In the genomic region with DNA sequence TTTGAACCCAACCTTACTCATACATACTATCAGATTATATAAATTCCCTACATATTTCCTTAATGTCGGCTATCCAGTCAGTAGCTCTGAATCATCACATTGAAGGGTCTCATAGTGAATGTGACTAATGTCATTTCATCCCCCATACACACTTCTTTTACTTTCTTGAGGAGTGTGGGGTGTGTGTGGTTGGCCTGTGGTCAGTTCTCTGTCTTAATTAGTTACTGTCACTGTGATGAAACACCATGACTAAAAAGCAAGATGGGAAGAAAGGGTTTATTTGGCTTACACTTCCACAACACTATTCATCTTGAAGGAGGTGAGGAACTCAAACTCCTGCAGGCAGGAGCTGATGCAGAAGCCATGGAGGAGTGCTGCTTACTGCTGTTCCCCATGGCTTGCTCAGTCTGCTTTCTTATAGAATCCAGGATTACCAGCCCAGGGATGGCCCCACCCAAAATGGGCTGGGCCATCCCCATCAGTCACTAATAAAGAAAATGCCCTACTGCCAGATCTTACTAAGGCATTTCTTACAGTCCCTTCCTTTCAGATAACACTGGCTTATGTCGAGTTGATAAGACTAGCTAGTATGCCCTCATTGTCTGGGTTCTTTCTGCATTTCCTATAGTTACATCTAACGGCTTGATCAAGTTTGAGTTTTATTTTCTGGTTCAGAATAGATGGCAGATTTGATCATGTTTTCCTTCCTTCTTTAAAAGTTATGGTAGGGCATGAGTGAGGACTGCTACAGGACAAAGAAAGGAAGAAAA, we compare ENCODE assay signal across 14 mouse cellular contexts. TPM values are rescaled to one million over a fixed set of nuclear protein-coding genes. Genes with fewer than 3 reads are reported as not detected.
A peak's percentile ranks its signal among the peaks of the same experiment; 100 is the strongest.
DNase-seq lines count a peak whose midpoint lies in the region; ATAC-seq and TF ChIP-seq lines count a peak whose summit lies in the region.
"Had no signal": no experiment of that assay in that cellular context is flagged by ENCODE, and none has a peak within 500 bp of the region (broad histone marks: within the 10 kb centered on the region; RNA-seq: fewer than 3 reads in every experiment).

No protein-coding gene starts in this region.

- H3K27ac ChIP-seq in heart, embryonic 13.5 days (replicated peaks) = peak overlapping the region; percentile 88
- peak overlapping the region; percentile 59 for H3K27ac ChIP-seq in MEL (ENCODE audit: control insufficient read depth, low read depth, low read length)
- peak overlapping the region; percentile 43 for H3K27ac ChIP-seq in liver, embryonic 12.5 days
- no peak overlapping the region for H3K27ac ChIP-seq in midbrain, embryonic 16.5 days (ENCODE audit: low read length)
- H3K27ac ChIP-seq: embryonic facial prominence, embryonic 12.5 days; kidney, embryonic 15.5 days; neural tube, embryonic 12.5 days; stomach, postnatal 0 days had no signal

- H3K9ac ChIP-seq in heart, embryonic 13.5 days = peak overlapping the region; percentile 61
- peak overlapping the region; percentile 15; the same call in 1 of the 2 replicates for H3K9ac ChIP-seq in MEL (ENCODE audit: control insufficient read depth, low read depth, low read length, poor library complexity, severe bottlenecking)
- no peak overlapping the region for H3K9ac ChIP-seq in liver, embryonic 12.5 days
- H3K9ac ChIP-seq in midbrain, embryonic 16.5 days (ENCODE audit: low read depth, low read length) = no peak overlapping the region
- H3K9ac ChIP-seq: embryonic facial prominence, embryonic 12.5 days; kidney, embryonic 15.5 days; neural tube, embryonic 12.5 days had no signal

- H3K27me3 ChIP-seq in heart, embryonic 13.5 days (replicated peaks) = no peaks in the 10 kb centered on the region
- H3K27me3 ChIP-seq in MEL (ENCODE audit: control insufficient read depth in 1 of 2, insufficient read depth in 2 of 2, low read length in 2 of 2) = no peaks in the 10 kb centered on the region
- no peaks in the 10 kb centered on the region for H3K27me3 ChIP-seq in liver, embryonic 12.5 days (replicated peaks)
- no peaks in the 10 kb centered on the region for H3K27me3 ChIP-seq in midbrain, embryonic 16.5 days (ENCODE audit: control insufficient read depth, insufficient read depth, low read depth, low read length)
- H3K27me3 ChIP-seq: embryonic facial prominence, embryonic 12.5 days; kidney, embryonic 15.5 days; neural tube, embryonic 12.5 days had no signal

- peak; percentile 78 to 79 for TF ChIP-seq EP300 in MEL (IDR thresholded peaks at IDR 0.05; ENCODE audit: low read depth in 1 of 2, low read length in 2 of 2)

- DNase-seq in heart, adult 18-20 months = no peak
- peak; percentile 57 for DNase-seq in 3T3-L1 (ENCODE audit: low read depth, low spot score)
- DNase-seq in MEL (ENCODE audit: low read depth, low spot score) = peak; percentile 63
- DNase-seq in kidney, adult 11 months = no peak
- no peak for DNase-seq in T-cell, adult 2 months (ENCODE audit: low spot score)
- DNase-seq: spleen, adult 18-20 months; thymus, postnatal 36 days had no signal

- ATAC-seq in heart, embryonic 13.5 days (ENCODE audit: extremely low read depth, insufficient number of reproducible peaks, low FRiP score, low TSS enrichment) = no peak
- peak; percentile 30; the same call in 1 of the 2 replicates for ATAC-seq in liver, embryonic 12.5 days
- no peak for ATAC-seq in midbrain, embryonic 16.5 days

- H3K36me3 ChIP-seq in heart, embryonic 13.5 days = peaks cover 35% of the 10 kb centered on the region
- peaks cover 0 to 22% of the 10 kb centered on the region in 2 experiments; a peak in 2 of 4 replicates for H3K36me3 ChIP-seq in MEL (ENCODE audit: control insufficient read depth in 1 of 2, insufficient read depth in 2 of 2, low read length in 2 of 2)
- H3K36me3 ChIP-seq in liver, embryonic 12.5 days = no peaks in the 10 kb centered on the region
- H3K36me3 ChIP-seq in midbrain, embryonic 16.5 days (ENCODE audit: control insufficient read depth, insufficient read depth, low read length) = peaks cover 13% of the 10 kb centered on the region

- no peak for TF ChIP-seq CTCF in MEL (IDR thresholded peaks at IDR 0.05 in 2 of 3, conservative IDR thresholded peaks at IDR 0.05 in 1 of 3; ENCODE audit: control insufficient read depth in 1 of 3, insufficient read depth in 1 of 3, low read depth in 2 of 3, low read length in 3 of 3, poor library complexity in 1 of 3, severe bottlenecking in 1 of 3)

- H3K79me2 ChIP-seq in MEL (ENCODE audit: control insufficient read depth, insufficient read depth, low read length, poor library complexity) = no peaks in the 10 kb centered on the region

- no peak for TF ChIP-seq RAD21 in MEL (IDR thresholded peaks at IDR 0.05; ENCODE audit: low read depth, low read length)

- 47% methylated on average over 3 of the region's 3 CpGs for WGBS in heart, embryonic 13.5 days
- WGBS in liver, embryonic 12.5 days (ENCODE audit: insufficient replicate concordance) = 44% methylated on average over 3 of the region's 3 CpGs
- 80% methylated on average over 3 of the region's 3 CpGs for WGBS in midbrain, embryonic 16.5 days

- no peak overlapping the region for H3K4me3 ChIP-seq in heart, embryonic 13.5 days
- peak overlapping the region; percentile 4 to 6; a peak in 3 of 4 replicates for H3K4me3 ChIP-seq in MEL (ENCODE audit: control insufficient read depth in 1 of 2, insufficient read depth in 1 of 2, low read depth in 2 of 2, low read length in 2 of 2)
- H3K4me3 ChIP-seq in liver, embryonic 12.5 days = no peak overlapping the region
- H3K4me3 ChIP-seq in midbrain, embryonic 16.5 days (ENCODE audit: low read depth, low read length) = no peak overlapping the region
- H3K4me3 ChIP-seq: embryonic facial prominence, embryonic 12.5 days; kidney, embryonic 15.5 days; neural tube, embryonic 12.5 days had no signal

- H3K4me2 ChIP-seq in heart, embryonic 13.5 days = no peak overlapping the region
- peak overlapping the region; percentile 19; the same call in 1 of the 2 replicates for H3K4me2 ChIP-seq in liver, embryonic 12.5 days
- no peak overlapping the region for H3K4me2 ChIP-seq in midbrain, embryonic 16.5 days (ENCODE audit: low read length)
- H3K4me2 ChIP-seq: embryonic facial prominence, embryonic 12.5 days; kidney, embryonic 15.5 days; neural tube, embryonic 12.5 days had no signal

- H3K9me3 ChIP-seq in heart, embryonic 13.5 days = 0 out of 2 replicates have a peak, but pooled peaks cover 3% of the 10 kb centered on the region
- H3K9me3 ChIP-seq in MEL (replicated peaks; ENCODE audit: insufficient read depth, low read length) = no peaks in the 10 kb centered on the region
- H3K9me3 ChIP-seq in liver, embryonic 12.5 days (replicated peaks) = 0 out of 2 replicates have a peak, but pooled peaks cover 4% of the 10 kb centered on the region
- no peaks in the 10 kb centered on the region for H3K9me3 ChIP-seq in midbrain, embryonic 16.5 days (replicated peaks; ENCODE audit: control insufficient read depth, low read length, poor library complexity, severe bottlenecking)
- H3K9me3 ChIP-seq: embryonic facial prominence, embryonic 12.5 days; kidney, embryonic 15.5 days; neural tube, embryonic 12.5 days had no signal

- peaks cover 45% of the 10 kb centered on the region for H3K4me1 ChIP-seq in heart, embryonic 13.5 days
- H3K4me1 ChIP-seq in MEL (ENCODE audit: control insufficient read depth in 1 of 2, insufficient read depth in 2 of 2, low read length in 2 of 2) = peaks cover 11 to 36% of the 10 kb centered on the region in 2 experiments
- peaks cover 58% of the 10 kb centered on the region for H3K4me1 ChIP-seq in liver, embryonic 12.5 days
- H3K4me1 ChIP-seq in midbrain, embryonic 16.5 days (ENCODE audit: control insufficient read depth, insufficient read depth, low read length) = no peaks in the 10 kb centered on the region
- H3K4me1 ChIP-seq: embryonic facial prominence, embryonic 12.5 days; kidney, embryonic 15.5 days; neural tube, embryonic 12.5 days had no signal

- TF ChIP-seq POLR2A in MEL (IDR thresholded peaks at IDR 0.05; ENCODE audit: control insufficient read depth in 1 of 2, insufficient read depth in 1 of 2, low read depth in 1 of 2, low read length in 2 of 2, poor library complexity in 1 of 2) = no peak

TF ChIP-seq in MEL, 35 proteins besides CTCF, POLR2A, EP300 and RAD21:
- TF ChIP-seq MYB (IDR thresholded peaks at IDR 0.05; ENCODE audit: low read depth, low read length) (peak; percentile 46; the same call in 1 of the 2 replicates), MXI1 (IDR thresholded peaks at IDR 0.05; ENCODE audit: low read depth, low read length) (0 out of 2 replicates have a peak, but pooled peaks have one; percentile 15), RCOR1 (IDR thresholded peaks at IDR 0.05; ENCODE audit: low read depth, low read length) (peak; percentile 31; the same call in 1 of the 2 replicates), MAZ (IDR thresholded peaks at IDR 0.05; ENCODE audit: low read depth, low read length) (0 out of 2 replicates have a peak, but pooled peaks have one; percentile 30), ETS1 (IDR thresholded peaks at IDR 0.05; ENCODE audit: low read depth, low read length) (peak; percentile 67), GATA1 (IDR thresholded peaks at IDR 0.05; ENCODE audit: low read depth, low read length) (peak; percentile 88), USF1 (IDR thresholded peaks at IDR 0.05; ENCODE audit: low read depth, low read length) (no peak), TCF12 (IDR thresholded peaks at IDR 0.05; ENCODE audit: low read depth, low read length) (peak; percentile 80), ZC3H11A (IDR thresholded peaks at IDR 0.05; ENCODE audit: low read depth, low read length) (no peak)

RNA-seq across cellular contexts. Expression of a gene that starts 17.5 kb away (rescaled TPM):
- polyA plus RNA-seq in heart, embryonic 13.5 days (2015; fragmentation: Nextera tagmentation; extraction: Ambion mirVana) = 235 and 261 TPM in 2 replicates
- total RNA-seq in heart, adult 18-20 months (2021) = 10 to 100 TPM; 82.6 to 85.7 TPM
- total RNA-seq in MEL (2012; rRNA removed) = 61.3 and 67.7 TPM in 2 replicates
- polyA plus RNA-seq in MEL (2012; ENCODE audit: insufficient read depth in 1 of 2, insufficient read length in 2 of 2, low read depth in 1 of 2, low replicate concordance in 2 of 2, missing spikeins in 1 of 2) = 100 to 1,000 TPM; 114 to 731 TPM
- 110 and 113 TPM in 2 replicates for polyA plus RNA-seq in liver, embryonic 12.5 days (2016; fragmentation: Nextera tagmentation; extraction: Ambion mirVana)
- polyA plus RNA-seq in midbrain, embryonic 16.5 days (2015; fragmentation: Nextera tagmentation; extraction: Ambion mirVana) = 255 and 277 TPM in 2 replicates

Comparison
In these comparisons a context has a peak if more than half of its experiments do, and no peak if none do; other contexts are left out.
1. H3K4me3 ChIP-seq: peak in MEL (2 of 2); none in heart, embryonic 13.5 days (single experiment), liver, embryonic 12.5 days (single experiment) and midbrain, embryonic 16.5 days (single experiment).
2. H3K9ac ChIP-seq: peak in heart, embryonic 13.5 days (single experiment) and MEL (single experiment); none in liver, embryonic 12.5 days (single experiment) and midbrain, embryonic 16.5 days (single experiment).
3. DNase-seq: peak in 3T3-L1 (single experiment) and MEL (single experiment); none in heart, adult 18-20 months (0 of 2), kidney, adult 11 months (single experiment) and T-cell, adult 2 months (single experiment).